Mouse (Mus musculus): ENCODE measurements around the gene Gm45717. TPM values are rescaled to one million over a fixed set of nuclear protein-coding genes. Genes with fewer than 3 reads are reported as not detected.

Gene Gm45717
- 0.76 TPM in 1 of 2 replicates, not detected in the other for polyA plus RNA-seq (2015; fragmentation: Nextera tagmentation; extraction: Ambion mirVana)

GRCm38 (mm10) chr7:140955758-140956555, at the start of gene Gm45717, which contains the start of gene Ifitm2:
Gene Gm45717 (minus strand): TSS chr7:140955937.
Gene Ifitm2 (minus strand): TSS chr7:140955987.
- H3K36me3 ChIP-seq (ENCODE audit: insufficient read depth, low read length): no peaks in the 10 kb centered on the region
- peak; percentile 90 for ATAC-seq (ENCODE audit: low FRiP score, low TSS enrichment)
- peak within 1 kb of the TSS; percentile 96 for H3K27ac ChIP-seq (ENCODE audit: low read length)
- WGBS: 15% methylated on average over 11 of the region's 11 CpGs
- no peaks in the 10 kb centered on the region for H3K27me3 ChIP-seq (ENCODE audit: insufficient read depth, low read length)
- peak within 1 kb of the TSS; percentile 73 for H3K4me3 ChIP-seq (ENCODE audit: low read length)
- peak within 1 kb of the TSS; percentile 77 for H3K9ac ChIP-seq (replicated peaks; ENCODE audit: low read length)
- H3K4me2 ChIP-seq (replicated peaks; ENCODE audit: low read depth, low read length): peak within 1 kb of the TSS; percentile 79
- H3K9me3 ChIP-seq (ENCODE audit: low read length): no peaks in the 10 kb centered on the region
- H3K4me1 ChIP-seq (ENCODE audit: insufficient read depth, low read length): peaks cover 41% of the 10 kb centered on the region

GRCm38 (mm10) chr7:141003248-141004010, 47.7 kb upstream of the Gm45717 start:
- no peak overlapping the region for H3K4me2 ChIP-seq (replicated peaks; ENCODE audit: low read depth, low read length)
- H3K27ac ChIP-seq (ENCODE audit: low read length): no peak overlapping the region
- no peaks in the 10 kb centered on the region for H3K27me3 ChIP-seq (ENCODE audit: insufficient read depth, low read length)
- H3K36me3 ChIP-seq (ENCODE audit: insufficient read depth, low read length): no peaks in the 10 kb centered on the region
- 80% methylated on average over 5 of the region's 5 CpGs for WGBS
- peaks cover 3% of the 10 kb centered on the region for H3K4me1 ChIP-seq (ENCODE audit: insufficient read depth, low read length)
- no peak for ATAC-seq (ENCODE audit: low FRiP score, low TSS enrichment)
- no peaks in the 10 kb centered on the region for H3K9me3 ChIP-seq (ENCODE audit: low read length)
- H3K9ac ChIP-seq (replicated peaks; ENCODE audit: low read length): no peak overlapping the region
- H3K4me3 ChIP-seq (ENCODE audit: low read length): no peak overlapping the region

- Histone ChIP-seq H3K4me2 (replicated peaks; ENCODE audit: low read depth, low read length) (no peak overlapping the region), H3K36me3 (ENCODE audit: insufficient read depth, low read length) (no peaks in the 10 kb centered on the region), H3K9me3 (ENCODE audit: low read length) (no peaks in the 10 kb centered on the region), H3K27ac (ENCODE audit: low read length) (no peak overlapping the region), H3K4me3 (ENCODE audit: low read length) (no peak overlapping the region), H3K9ac (replicated peaks; ENCODE audit: low read length) (no peak overlapping the region), H3K4me1 (ENCODE audit: insufficient read depth, low read length) (no peaks in the 10 kb centered on the region), H3K27me3 (ENCODE audit: insufficient read depth, low read length) (no peaks in the 10 kb centered on the region)
- WGBS: 80% methylated on average over 15 of the region's 15 CpGs
- ATAC-seq (ENCODE audit: low FRiP score, low TSS enrichment): no peak
These were observed 45.4 kb upstream of the Gm45717 start for GRCm38 (mm10) chr7:141000881-141001708.

- Histone ChIP-seq H3K9me3 (ENCODE audit: low read length) (no peaks in the 10 kb centered on the region), H3K4me1 (ENCODE audit: insufficient read depth, low read length) (no peaks in the 10 kb centered on the region), H3K4me2 (replicated peaks; ENCODE audit: low read depth, low read length) (no peak overlapping the region), H3K36me3 (ENCODE audit: insufficient read depth, low read length) (no peaks in the 10 kb centered on the region), H3K9ac (replicated peaks; ENCODE audit: low read length) (no peak overlapping the region), H3K27ac (ENCODE audit: low read length) (no peak overlapping the region), H3K4me3 (ENCODE audit: low read length) (no peak overlapping the region), H3K27me3 (ENCODE audit: insufficient read depth, low read length) (no peaks in the 10 kb centered on the region)
- WGBS: 86% methylated on average over 11 of the region's 11 CpGs
- ATAC-seq (ENCODE audit: low FRiP score, low TSS enrichment): no peak
These were observed 43.3 kb upstream of the Gm45717 start for GRCm38 (mm10) chr7:140998853-140999700.

- H3K4me1 ChIP-seq (ENCODE audit: insufficient read depth, low read length): no peaks in the 10 kb centered on the region
- WGBS: 58% methylated on average over 1 of the region's 1 CpGs
- no peak overlapping the region for H3K27ac ChIP-seq (ENCODE audit: low read length)
- no peak overlapping the region for H3K4me3 ChIP-seq (ENCODE audit: low read length)
- ATAC-seq (ENCODE audit: low FRiP score, low TSS enrichment): no peak
- no peaks in the 10 kb centered on the region for H3K27me3 ChIP-seq (ENCODE audit: insufficient read depth, low read length)
- no peaks in the 10 kb centered on the region for H3K36me3 ChIP-seq (ENCODE audit: insufficient read depth, low read length)
- H3K9me3 ChIP-seq (ENCODE audit: low read length): no peaks in the 10 kb centered on the region
- no peak overlapping the region for H3K4me2 ChIP-seq (replicated peaks; ENCODE audit: low read depth, low read length)
- H3K9ac ChIP-seq (replicated peaks; ENCODE audit: low read length): no peak overlapping the region
These were observed 42.1 kb upstream of the Gm45717 start for GRCm38 (mm10) chr7:140997817-140998216.

GRCm38 (mm10) chr7:140991117-140991689, 35.5 kb upstream of the Gm45717 start:
- ATAC-seq (ENCODE audit: low FRiP score, low TSS enrichment): no peak
- no peak overlapping the region for H3K27ac ChIP-seq (ENCODE audit: low read length)
- 77% methylated on average over 14 of the region's 14 CpGs for WGBS

GRCm38 (mm10) chr7:140990622-140991021, 34.9 kb upstream of the Gm45717 start:
- H3K4me2 ChIP-seq (replicated peaks; ENCODE audit: low read depth, low read length): no peak overlapping the region
- H3K4me1 ChIP-seq (ENCODE audit: insufficient read depth, low read length): no peaks in the 10 kb centered on the region
- 66% methylated on average over 5 of the region's 5 CpGs for WGBS
- H3K9me3 ChIP-seq (ENCODE audit: low read length): 0 out of 2 replicates have a peak, but pooled peaks cover 3% of the 10 kb centered on the region
- H3K4me3 ChIP-seq (ENCODE audit: low read length): no peak overlapping the region
- ATAC-seq (ENCODE audit: low FRiP score, low TSS enrichment): no peak
- no peak overlapping the region for H3K9ac ChIP-seq (replicated peaks; ENCODE audit: low read length)
- H3K36me3 ChIP-seq (ENCODE audit: insufficient read depth, low read length): no peaks in the 10 kb centered on the region
- H3K27ac ChIP-seq (ENCODE audit: low read length): no peak overlapping the region
- no peaks in the 10 kb centered on the region for H3K27me3 ChIP-seq (ENCODE audit: insufficient read depth, low read length)

More at GRCm38 (mm10) chr7:140991117-140991689, 35.5 kb upstream of the Gm45717 start:
- H3K27me3 ChIP-seq (ENCODE audit: insufficient read depth, low read length): no peaks in the 10 kb centered on the region
- H3K9me3 ChIP-seq (ENCODE audit: low read length): no peaks in the 10 kb centered on the region
- H3K9ac ChIP-seq (replicated peaks; ENCODE audit: low read length): no peak overlapping the region
- no peaks in the 10 kb centered on the region for H3K36me3 ChIP-seq (ENCODE audit: insufficient read depth, low read length)
- no peak overlapping the region for H3K4me3 ChIP-seq (ENCODE audit: low read length)
- H3K4me2 ChIP-seq (replicated peaks; ENCODE audit: low read depth, low read length): no peak overlapping the region
- H3K4me1 ChIP-seq (ENCODE audit: insufficient read depth, low read length): no peaks in the 10 kb centered on the region

GRCm38 (mm10) chr7:140990185-140990584, 34.4 kb upstream of the Gm45717 start:
- 0 out of 2 replicates have a peak, but pooled peaks cover 3% of the 10 kb centered on the region for H3K9me3 ChIP-seq (ENCODE audit: low read length)
- H3K9ac ChIP-seq (replicated peaks; ENCODE audit: low read length): no peak overlapping the region
- ATAC-seq (ENCODE audit: low FRiP score, low TSS enrichment): no peak
- H3K27me3 ChIP-seq (ENCODE audit: insufficient read depth, low read length): no peaks in the 10 kb centered on the region
- no peak overlapping the region for H3K27ac ChIP-seq (ENCODE audit: low read length)
- WGBS: 37% methylated on average over 6 of the region's 6 CpGs
- no peaks in the 10 kb centered on the region for H3K36me3 ChIP-seq (ENCODE audit: insufficient read depth, low read length)
- no peak overlapping the region for H3K4me2 ChIP-seq (replicated peaks; ENCODE audit: low read depth, low read length)
- H3K4me1 ChIP-seq (ENCODE audit: insufficient read depth, low read length): no peaks in the 10 kb centered on the region
- H3K4me3 ChIP-seq (ENCODE audit: low read length): no peak overlapping the region

Measured in kidney, embryonic 16.5 days (tissue).